Mouse (Mus musculus): ENCODE results near the gene Itga5. TPM values are rescaled to one million over a fixed set of nuclear protein-coding genes. Genes with fewer than 3 reads are reported as not detected.
A peak's percentile ranks its signal among the peaks of the same experiment; 100 is the strongest.

Gene Itga5
- total RNA-seq, 2 experiments from 2014 or later: 1.2 to 2.1 TPM

GRCm38 (mm10) chr15:103323455-103324247 is 42.9 kb downstream of the Itga5 start:
- peak; percentile 94 for TF ChIP-seq CTCF (conservative IDR thresholded peaks at IDR 0.05)
- H3K27ac ChIP-seq: peak overlapping the region; percentile 79
- H3K4me3 ChIP-seq: peak overlapping the region; percentile 63
- DNase-seq (ENCODE audit: low spot score in 2 of 2): peak; percentile 79 to 83

GRCm38 (mm10) chr15:103323070-103323454 is 43.5 kb downstream of the Itga5 start:
- Histone ChIP-seq H3K27ac (peak overlapping the region; percentile 79), H3K4me3 (peak overlapping the region; percentile 63)
- no peak for TF ChIP-seq CTCF (conservative IDR thresholded peaks at IDR 0.05)
- no peak for DNase-seq (ENCODE audit: low spot score in 2 of 2)

GRCm38 (mm10) chr15:103322396-103322795 is 44.2 kb downstream of the Itga5 start:
- H3K4me3 ChIP-seq: peak overlapping the region; percentile 63

GRCm38 (mm10) chr15:103321076-103321475 is 45.5 kb downstream of the Itga5 start:
- no peak for DNase-seq (ENCODE audit: low spot score in 2 of 2)
- peak; percentile 67 for TF ChIP-seq CTCF (conservative IDR thresholded peaks at IDR 0.05)
- 0 out of 2 replicates have a peak overlapping the region, but pooled peaks have one; percentile 14 for H3K27ac ChIP-seq

More at GRCm38 (mm10) chr15:103322396-103322795, 44.2 kb downstream of the Itga5 start:
- peak overlapping the region; percentile 79 for H3K27ac ChIP-seq
- DNase-seq (ENCODE audit: low spot score in 2 of 2): no peak
- no peak for TF ChIP-seq CTCF (conservative IDR thresholded peaks at IDR 0.05)

GRCm38 (mm10) chr15:103318201-103318816 is 48.3 kb downstream of the Itga5 start:
- no peak for TF ChIP-seq CTCF (conservative IDR thresholded peaks at IDR 0.05)
- no peak overlapping the region for H3K27ac ChIP-seq
- no peak for DNase-seq (ENCODE audit: low spot score in 2 of 2)
- H3K4me3 ChIP-seq: no peak overlapping the region

More at GRCm38 (mm10) chr15:103321076-103321475, 45.5 kb downstream of the Itga5 start:
- no peak overlapping the region for H3K4me3 ChIP-seq

GRCm38 (mm10) chr15:103317731-103318130 is 48.8 kb downstream of the Itga5 start:
- no peak for TF ChIP-seq CTCF (conservative IDR thresholded peaks at IDR 0.05)
- H3K4me3 ChIP-seq: no peak overlapping the region
- no peak for DNase-seq (ENCODE audit: low spot score in 2 of 2)
- H3K27ac ChIP-seq: no peak overlapping the region

GRCm38 (mm10) chr15:103317120-103317519 is 49.4 kb downstream of the Itga5 start:
- H3K27ac ChIP-seq: no peak overlapping the region
- no peak for DNase-seq (ENCODE audit: low spot score in 2 of 2)
- no peak for TF ChIP-seq CTCF (conservative IDR thresholded peaks at IDR 0.05)
- H3K4me3 ChIP-seq: no peak overlapping the region

GRCm38 (mm10) chr15:103315979-103316776 is 50.4 kb downstream of the Itga5 start:
- Histone ChIP-seq H3K27ac (no peak overlapping the region), H3K4me3 (no peak overlapping the region)
- TF ChIP-seq CTCF (conservative IDR thresholded peaks at IDR 0.05): no peak
- no peak for DNase-seq (ENCODE audit: low spot score in 2 of 2)

- DNase-seq (ENCODE audit: low spot score in 2 of 2): peak in 1 of 2 experiments; percentile 68
- peak overlapping the region; percentile 40; the same call in 1 of the 2 replicates for H3K27ac ChIP-seq
- peak; percentile 86 for TF ChIP-seq CTCF (conservative IDR thresholded peaks at IDR 0.05)
- peak overlapping the region; percentile 39 for H3K4me3 ChIP-seq
Observed at GRCm38 (mm10) chr15:103315011-103315502, 51.5 kb downstream of the Itga5 start.

GRCm38 (mm10) chr15:103314181-103314580 is 52.4 kb downstream of the Itga5 start:
- no peak for TF ChIP-seq CTCF (conservative IDR thresholded peaks at IDR 0.05)
- no peak overlapping the region for H3K27ac ChIP-seq
- DNase-seq (ENCODE audit: low spot score in 2 of 2): no peak
- no peak overlapping the region for H3K4me3 ChIP-seq

- DNase-seq (ENCODE audit: low spot score in 2 of 2): peak; percentile 67 to 69
- peak; percentile 93 for TF ChIP-seq CTCF (conservative IDR thresholded peaks at IDR 0.05)
- H3K27ac ChIP-seq: no peak overlapping the region
- no peak overlapping the region for H3K4me3 ChIP-seq
Observed at GRCm38 (mm10) chr15:103313495-103314095, 53.0 kb downstream of the Itga5 start.

- Histone ChIP-seq H3K27ac (no peak within 1 kb of the TSS), H3K4me3 (no peak within 1 kb of the TSS)
- TF ChIP-seq CTCF (conservative IDR thresholded peaks at IDR 0.05): no peak
- DNase-seq (ENCODE audit: low spot score in 2 of 2): no peak
Observed at GRCm38 (mm10) chr15:103310365-103310910, 56.1 kb downstream of the Itga5 start, which contains the start of gene Gpr84. Gene Gpr84 (minus strand): TSS chr15:103310612.

Measured in layer of hippocampus, adult 2 months (tissue).